Mouse (Mus musculus) lung, embryonic 14.5 days (tissue): ENCODE measurements around the gene Prss16. TPM values are rescaled to one million over a fixed set of nuclear protein-coding genes. Genes with fewer than 3 reads are reported as not detected.
A peak's percentile ranks its signal among the peaks of the same experiment; 100 is the strongest.
"Not testable (repeated sequence)": the region's sequence is repeated elsewhere in the genome, so short reads cannot be mapped to it uniquely, and the experiment has no call there.

Experiments used
- ATAC-seq: fragments of 200-750 bp; cut with Nextera tagmentation; 2 replicates; pipeline ENCODE4 v1.8.0; 2017; ENCODE audit warnings: mild to moderate bottlenecking, moderate TSS enrichment, moderate library complexity; ENCODE audit not compliant: insufficient read depth
- DNase-seq: peaks from one replicate; pipeline ENCODE4 v3.0.0-alpha.2; 2015
- H3K27ac ChIP-seq: fragments of 300-500 bp; sonication (generic); 2 replicates; pipeline ENCODE4 v1.5.1; 2014; ENCODE audit warnings: low read depth, mild to moderate bottlenecking, moderate library complexity
- H3K27me3 ChIP-seq: fragments of 300-500 bp; sonication (generic); 2 replicates; pipeline ENCODE4 v1.6.1; 2014; ENCODE audit warnings: low read length, control low read depth; ENCODE audit not compliant: insufficient read depth
- H3K36me3 ChIP-seq: fragments of 300-500 bp; sonication (generic); 2 replicates; pipeline ENCODE4 v1.6.1; 2014; ENCODE audit warnings: control low read depth; ENCODE audit not compliant: insufficient read depth
- H3K4me1 ChIP-seq: fragments of 300-500 bp; sonication (generic); 2 replicates; pipeline ENCODE4 v1.6.1; 2014; ENCODE audit warnings: antibody characterized with exemption, control low read depth; ENCODE audit not compliant: insufficient read depth
- H3K4me2 ChIP-seq: fragments of 300-500 bp; sonication (generic); 2 replicates; pipeline ENCODE4 v1.6.1; 2014; ENCODE audit warnings: mild to moderate bottlenecking
- H3K4me3 ChIP-seq: fragments of 300-500 bp; sonication (generic); 2 replicates; pipeline ENCODE4 v1.5.1; 2014; ENCODE audit warnings: low read depth, low read length
- H3K9ac ChIP-seq: fragments of 300-500 bp; sonication (generic); 2 replicates; pipeline ENCODE4 v1.6.1; 2014
- H3K9me3 ChIP-seq: fragments of 300-500 bp; sonication (generic); 2 replicates; pipeline ENCODE4 v1.6.1; 2016; ENCODE audit warnings: low read depth, low read length, control low read depth
- CTCF ChIP-seq: IDR thresholded peaks from 2 replicates; pipeline ENCODE4 v1.5.1; 2016; ENCODE audit warnings: antibody characterized with exemption, low read depth
- WGBS: fragments of 180-500 bp; shearing (Covaris S2); extraction: QIAGEN DNeasy Blood & Tissue Kit; methylation state at CpG from one replicate; pipeline ENCODE4 v1.1.7; 2014; 5-methylcytosine and 5-hydroxymethylcytosine counted together
- polyA plus RNA-seq: library from polyadenylated mRNA; unstranded; fragments of >200 nt; fragmentation: Nextera tagmentation; extraction: Ambion mirVana; gene quantifications from 2 replicates; pipeline ENCODE4 v1.2.1, GENCODE M21; 2014

The Prss16 gene
- polyA plus RNA-seq, 1 experiment from 2014 or later: 2.0 TPM

GRCm38 (mm10) chr13:22040464-22041141 lies 31.1 kb upstream of the Prss16 start:
- TF ChIP-seq CTCF: no peak

GRCm38 (mm10) chr13:22039951-22040463 lies 30.5 kb upstream of the Prss16 start:
- Histone ChIP-seq H3K9me3 (no peaks in the 10 kb centered on the region), H3K4me3 (peak overlapping the region; percentile 46), H3K27me3 (no peaks in the 10 kb centered on the region), H3K4me1 (peaks cover 10% of the 10 kb centered on the region), H3K36me3 (no peaks in the 10 kb centered on the region), H3K9ac (peak overlapping the region; percentile 81), H3K4me2 (peak overlapping the region; percentile 80), H3K27ac (peak overlapping the region; percentile 98)
- no peak for DNase-seq
- no peak for ATAC-seq
- no peak for TF ChIP-seq CTCF
- WGBS: 6% methylated on average over 2 of the region's 2 CpGs

More at GRCm38 (mm10) chr13:22040464-22041141, 31.1 kb upstream of the Prss16 start:
- Histone ChIP-seq H3K27me3 (no peaks in the 10 kb centered on the region), H3K27ac (peak overlapping the region; percentile 98), H3K4me2 (peak overlapping the region; percentile 80), H3K4me3 (peak overlapping the region; percentile 46), H3K9ac (peak overlapping the region; percentile 81), H3K36me3 (no peaks in the 10 kb centered on the region), H3K9me3 (no peaks in the 10 kb centered on the region), H3K4me1 (peaks cover 10% of the 10 kb centered on the region)
- WGBS: under 1% methylated on average over 22 of the region's 24 CpGs
- DNase-seq: peak; percentile 72
- peak; percentile 32 for ATAC-seq

- WGBS: 59% methylated on average over 5 of the region's 5 CpGs
- ATAC-seq (no peak), DNase-seq (no peak)
- TF ChIP-seq CTCF: no peak
- no peak overlapping the region for H3K9ac ChIP-seq
- H3K4me1 ChIP-seq: peaks cover 6% of the 10 kb centered on the region; the same call in 1 of the 2 replicates
- peak overlapping the region; percentile 98 for H3K27ac ChIP-seq
- H3K36me3 ChIP-seq: no peaks in the 10 kb centered on the region
- no peaks in the 10 kb centered on the region for H3K27me3 ChIP-seq
- no peaks in the 10 kb centered on the region for H3K9me3 ChIP-seq
- H3K4me3 ChIP-seq: peak overlapping the region; percentile 46; the same call in 1 of the 2 replicates
- H3K4me2 ChIP-seq: peak overlapping the region; percentile 80
These were observed 29.8 kb upstream of the Prss16 start for GRCm38 (mm10) chr13:22039364-22039763.

- DNase-seq (no peak), ATAC-seq (no peak)
- H3K9ac ChIP-seq: no peak overlapping the region
- no peaks in the 10 kb centered on the region for H3K9me3 ChIP-seq
- no peaks in the 10 kb centered on the region for H3K27me3 ChIP-seq
- no peak overlapping the region for H3K4me3 ChIP-seq
- no peaks in the 10 kb centered on the region for H3K36me3 ChIP-seq
- WGBS: 50% methylated on average over 2 of the region's 2 CpGs
- H3K27ac ChIP-seq: peak overlapping the region; percentile 69
- H3K4me1 ChIP-seq: peaks cover 6% of the 10 kb centered on the region; the same call in 1 of the 2 replicates
- no peak for TF ChIP-seq CTCF
- peak overlapping the region; percentile 77; the same call in 1 of the 2 replicates for H3K4me2 ChIP-seq
These were observed 27.9 kb upstream of the Prss16 start for GRCm38 (mm10) chr13:22037415-22037814.

GRCm38 (mm10) chr13:22036986-22037385 lies 27.4 kb upstream of the Prss16 start:
- Histone ChIP-seq H3K4me1 (peaks cover 6% of the 10 kb centered on the region; the same call in 1 of the 2 replicates), H3K36me3 (no peaks in the 10 kb centered on the region), H3K27ac (peak overlapping the region; percentile 92), H3K27me3 (no peaks in the 10 kb centered on the region), H3K4me3 (peak overlapping the region; percentile 47), H3K9ac (peak overlapping the region; percentile 57), H3K9me3 (no peaks in the 10 kb centered on the region), H3K4me2 (peak overlapping the region; percentile 77)
- DNase-seq (no peak), ATAC-seq (no peak)
- WGBS: 37% methylated on average over 3 of the region's 3 CpGs
- no peak for TF ChIP-seq CTCF

GRCm38 (mm10) chr13:22036149-22036956 lies 26.8 kb upstream of the Prss16 start:
- 1% methylated on average over 20 of the region's 23 CpGs for WGBS
- peak overlapping the region; percentile 77 for H3K4me2 ChIP-seq
- peaks cover 6% of the 10 kb centered on the region; the same call in 1 of the 2 replicates for H3K4me1 ChIP-seq
- H3K27ac ChIP-seq: peak overlapping the region; percentile 92
- H3K36me3 ChIP-seq: no peaks in the 10 kb centered on the region
- no peaks in the 10 kb centered on the region for H3K27me3 ChIP-seq
- ATAC-seq (peak; percentile 0; the same call in 1 of the 2 replicates), DNase-seq (peak; percentile 70)
- peak overlapping the region; percentile 47 for H3K4me3 ChIP-seq
- no peak for TF ChIP-seq CTCF
- no peaks in the 10 kb centered on the region for H3K9me3 ChIP-seq
- peak overlapping the region; percentile 57 for H3K9ac ChIP-seq

- DNase-seq: peak; percentile 98
- H3K36me3 ChIP-seq, H3K9me3 ChIP-seq, H3K4me1 ChIP-seq, H3K27me3 ChIP-seq: not testable (repeated sequence)
- peak within 1 kb of the TSS; percentile 47 for H3K4me3 ChIP-seq
- WGBS: under 1% methylated on average over 24 of the region's 69 CpGs
- peak within 1 kb of the TSS; percentile 79 for H3K9ac ChIP-seq
- peak within 1 kb of the TSS; percentile 82 for H3K4me2 ChIP-seq
- H3K27ac ChIP-seq: peak within 1 kb of the TSS; percentile 97
- ATAC-seq: peak; percentile 98
These were observed 26.0 kb upstream of the Prss16 start, which contains the start of the genes Hist1h2ah and Hist1h2bk for GRCm38 (mm10) chr13:22035267-22036148. Gene Hist1h2ah, minus strand, starts transcription at chr13:22035568. Gene Hist1h2bk, plus strand, starts transcription at chr13:22035870.
